Mouse (Mus musculus) megakaryocyte, embryonic 14.5 days (primary cell): Measurements from ENCODE around the gene Taf9b. TPM values are rescaled to one million over a fixed set of nuclear protein-coding genes. Genes with fewer than 3 reads are reported as not detected.
A peak's percentile ranks its signal among the peaks of the same experiment; 100 is the strongest.

Experiments used
- H3K27me3 ChIP-seq: replicated peaks from 2 replicates; pipeline ENCODE3; 2012; ENCODE audit warnings: inconsistent platforms
- H3K36me3 ChIP-seq: replicated peaks from 2 replicates; pipeline ENCODE3; 2012; ENCODE audit warnings: low read length, inconsistent platforms, mixed read lengths
- H3K4me1 ChIP-seq: 2 replicates; pipeline ENCODE4 v1.6.1; 2012; ENCODE audit warnings: inconsistent platforms
- H3K4me3 ChIP-seq: replicated peaks from 2 replicates; pipeline ENCODE3; 2012; ENCODE audit warnings: moderate library complexity, mild to moderate bottlenecking, inconsistent platforms
- H3K9me3 ChIP-seq: 2 replicates; pipeline ENCODE4 v1.6.1; 2012; ENCODE audit warnings: inconsistent platforms
- FLI1 ChIP-seq: IDR thresholded peaks from 2 replicates; pipeline ENCODE4 v1.6.1; 2012; ENCODE audit warnings: low read length, inconsistent platforms, mixed read lengths
- GATA1 ChIP-seq: IDR thresholded peaks from 3 replicates; pipeline ENCODE4 v1.6.1; 2012; ENCODE audit warnings: mixed read lengths, low read length, inconsistent platforms, borderline replicate concordance
- polyA plus RNA-seq: library from polyadenylated mRNA; stranded (reverse); fragments of >175 nt; gene quantifications from 2 replicates; pipeline ENCODE4 v1.2.3, GENCODE M21; 2012; ENCODE audit warnings: low replicate concordance; ENCODE audit not compliant: insufficient read depth

Gene Taf9b
- polyA plus RNA-seq, 1 experiment: 0.86 TPM

DNA sequence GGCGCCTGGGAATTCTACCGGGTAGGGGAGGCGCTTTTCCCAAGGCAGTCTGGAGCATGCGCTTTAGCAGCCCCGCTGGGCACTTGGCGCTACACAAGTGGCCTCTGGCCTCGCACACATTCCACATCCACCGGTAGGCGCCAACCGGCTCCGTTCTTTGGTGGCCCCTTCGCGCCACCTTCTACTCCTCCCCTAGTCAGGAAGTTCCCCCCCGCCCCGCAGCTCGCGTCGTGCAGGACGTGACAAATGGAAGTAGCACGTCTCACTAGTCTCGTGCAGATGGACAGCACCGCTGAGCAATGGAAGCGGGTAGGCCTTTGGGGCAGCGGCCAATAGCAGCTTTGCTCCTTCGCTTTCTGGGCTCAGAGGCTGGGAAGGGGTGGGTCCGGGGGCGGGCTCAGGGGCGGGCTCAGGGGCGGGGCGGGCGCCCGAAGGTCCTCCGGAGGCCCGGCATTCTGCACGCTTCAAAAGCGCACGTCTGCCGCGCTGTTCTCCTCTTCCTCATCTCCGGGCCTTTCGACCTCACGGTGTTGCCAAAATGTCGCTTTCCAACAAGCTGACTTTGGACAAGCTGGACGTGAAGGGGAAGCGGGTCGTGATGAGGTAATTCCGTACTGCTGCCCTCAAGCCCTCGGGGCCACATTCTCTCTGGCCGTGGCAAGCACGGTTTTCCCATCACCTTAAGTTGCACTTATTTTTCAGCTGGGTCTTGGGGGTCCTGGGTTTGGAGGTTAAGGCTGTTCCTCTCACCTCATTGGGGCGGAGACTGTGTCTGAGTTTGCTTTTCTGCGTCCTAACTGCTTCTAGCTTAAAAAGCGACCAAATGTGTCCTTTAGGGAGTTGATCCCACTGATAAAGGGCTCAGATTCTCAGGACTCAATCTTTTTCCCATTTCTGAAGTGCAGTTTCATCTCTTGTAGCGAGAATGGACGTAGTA is 34.0 kb downstream of the Taf9b start, which contains the start of gene Pgk1:
Pgk1 (plus strand) TSS at position 388 of the 937 bp plus-strand sequence.
- Histone ChIP-seq H3K27me3 (peaks cover 8% of the 10 kb centered on the region), H3K36me3 (peaks cover 10% of the 10 kb centered on the region), H3K4me1 (peaks cover 28% of the 10 kb centered on the region), H3K9me3 (no peaks in the 10 kb centered on the region), H3K4me3 (peak within 1 kb of the TSS; percentile 92)
- no peak for TF ChIP-seq GATA1
- TF ChIP-seq FLI1: no peak

- Histone ChIP-seq H3K36me3 (peaks cover 2% of the 10 kb centered on the region), H3K4me3 (no peak overlapping the region), H3K27me3 (peaks cover 8% of the 10 kb centered on the region), H3K9me3 (no peaks in the 10 kb centered on the region), H3K4me1 (peaks cover 23% of the 10 kb centered on the region)
- TF ChIP-seq FLI1 (no peak), GATA1 (no peak)
Measured at GRCm38 (mm10) chrX:106185706-106186105, 35.3 kb downstream of the Taf9b start.

DNA sequence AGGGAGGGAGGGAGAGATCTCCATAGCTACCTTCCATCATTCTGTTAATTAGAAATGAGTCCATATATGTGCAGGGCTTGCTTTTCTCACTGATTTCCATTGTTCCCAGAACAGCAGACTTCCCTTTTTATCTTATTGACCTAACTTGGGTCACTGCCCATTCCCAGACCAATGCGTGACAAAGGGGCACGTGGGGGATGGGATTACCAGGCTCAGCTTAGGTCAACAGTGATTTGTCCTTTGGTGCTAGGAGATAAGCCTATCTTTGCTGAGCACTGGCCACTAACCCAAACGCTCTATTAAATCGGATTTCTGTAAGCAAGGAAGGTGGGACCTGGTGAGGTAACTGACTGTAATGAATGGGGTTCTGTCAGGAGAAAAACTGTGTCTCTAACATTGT is 36.7 kb downstream of the Taf9b start:
- no peaks in the 10 kb centered on the region; the same call in 1 of the 2 replicates for H3K9me3 ChIP-seq
- H3K27me3 ChIP-seq: peaks cover 8% of the 10 kb centered on the region
- no peaks in the 10 kb centered on the region for H3K36me3 ChIP-seq
- TF ChIP-seq FLI1: no peak
- TF ChIP-seq GATA1: no peak
- H3K4me3 ChIP-seq: no peak overlapping the region
- peaks cover 17% of the 10 kb centered on the region for H3K4me1 ChIP-seq

- Histone ChIP-seq H3K36me3 (no peaks in the 10 kb centered on the region), H3K4me1 (0 out of 2 replicates have a peak, but pooled peaks cover 5% of the 10 kb centered on the region), H3K9me3 (peaks cover 2% of the 10 kb centered on the region; the same call in 1 of the 2 replicates), H3K27me3 (no peaks in the 10 kb centered on the region), H3K4me3 (no peak overlapping the region)
- TF ChIP-seq GATA1: no peak
- no peak for TF ChIP-seq FLI1
Measured at GRCm38 (mm10) chrX:106176331-106176730, 44.6 kb downstream of the Taf9b start.

DNA sequence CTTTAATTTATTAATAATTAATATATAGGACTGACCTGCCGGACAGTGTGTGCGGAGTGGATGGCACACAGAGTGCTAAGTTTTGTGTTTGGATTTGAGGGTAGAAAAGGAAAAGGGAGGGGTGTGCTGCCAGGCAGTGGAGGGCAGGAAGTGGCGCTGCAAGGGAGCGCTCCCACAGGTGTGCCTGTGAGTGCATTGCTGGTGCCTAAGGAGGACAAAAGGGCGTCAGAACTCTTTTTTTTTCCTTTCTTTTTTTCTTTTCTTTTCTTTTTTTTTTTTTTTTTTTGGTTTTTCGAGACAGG is 49.2 kb downstream of the Taf9b start:
- TF ChIP-seq FLI1: no peak
- no peak for TF ChIP-seq GATA1
- Histone ChIP-seq H3K4me1 (0 out of 2 replicates have a peak, but pooled peaks cover 12% of the 10 kb centered on the region), H3K27me3 (no peaks in the 10 kb centered on the region), H3K36me3 (no peaks in the 10 kb centered on the region), H3K9me3 (0 out of 2 replicates have a peak, but pooled peaks cover 2% of the 10 kb centered on the region), H3K4me3 (peak overlapping the region; percentile 84)

GRCm38 (mm10) chrX:106171106-106171852 is 49.7 kb downstream of the Taf9b start:
- no peaks in the 10 kb centered on the region for H3K27me3 ChIP-seq
- H3K4me3 ChIP-seq: peak overlapping the region; percentile 84
- H3K36me3 ChIP-seq: no peaks in the 10 kb centered on the region
- H3K4me1 ChIP-seq: 0 out of 2 replicates have a peak, but pooled peaks cover 12% of the 10 kb centered on the region
- 0 out of 2 replicates have a peak, but pooled peaks cover 2% of the 10 kb centered on the region for H3K9me3 ChIP-seq
- no peak for TF ChIP-seq GATA1
- TF ChIP-seq FLI1: no peak

DNA sequence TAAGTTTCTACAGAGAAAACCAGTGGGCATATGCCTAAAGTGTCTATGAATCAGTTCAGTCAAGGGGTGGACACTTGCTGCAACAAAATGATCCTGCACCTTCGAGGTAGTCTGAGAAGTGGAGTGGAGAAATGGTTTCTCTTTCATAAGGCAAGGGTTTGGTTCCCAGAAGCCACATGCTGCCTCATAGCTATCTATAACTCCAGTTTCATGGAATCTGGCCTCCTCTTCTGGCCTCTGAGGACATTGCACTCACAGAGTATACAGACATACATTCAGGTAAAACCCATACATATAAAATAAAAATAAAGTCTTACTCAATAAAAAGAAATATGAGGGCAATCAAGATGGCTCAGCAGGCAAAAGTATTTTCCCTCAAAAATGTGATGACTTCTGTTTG is 55.9 kb downstream of the Taf9b start:
- Histone ChIP-seq H3K4me1 (peaks cover 17% of the 10 kb centered on the region), H3K4me3 (peak overlapping the region; percentile 12), H3K36me3 (no peaks in the 10 kb centered on the region), H3K9me3 (no peaks in the 10 kb centered on the region), H3K27me3 (peaks cover 3% of the 10 kb centered on the region)
- TF ChIP-seq GATA1 (no peak), FLI1 (no peak)

- H3K36me3 ChIP-seq: no peaks in the 10 kb centered on the region
- TF ChIP-seq GATA1 (no peak), FLI1 (no peak)
- H3K4me1 ChIP-seq: peaks cover 21% of the 10 kb centered on the region
- H3K4me3 ChIP-seq: no peak overlapping the region
- no peaks in the 10 kb centered on the region for H3K9me3 ChIP-seq
- peaks cover 4% of the 10 kb centered on the region for H3K27me3 ChIP-seq
Measured at GRCm38 (mm10) chrX:106164555-106164954, 56.4 kb downstream of the Taf9b start.

DNA sequence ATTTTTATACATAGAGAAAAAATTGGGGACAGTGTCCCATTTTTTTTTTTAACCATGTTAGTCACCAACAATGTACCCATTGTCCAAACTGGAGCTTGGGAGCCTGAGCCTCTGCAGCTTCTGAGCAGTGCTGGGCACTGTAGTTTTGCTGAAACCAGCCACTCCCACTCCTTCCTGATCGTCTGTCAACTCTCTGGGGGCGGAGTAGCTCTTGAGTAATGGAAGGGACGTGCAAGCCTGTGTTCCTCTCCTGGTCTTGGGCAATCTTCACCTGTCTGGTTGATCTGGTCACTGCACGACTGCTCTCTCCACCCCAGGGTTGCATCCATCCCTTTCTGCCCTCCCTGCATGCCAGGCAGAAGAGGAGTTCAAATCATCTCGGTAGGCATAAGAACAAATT is 57.0 kb downstream of the Taf9b start:
- peaks cover 4% of the 10 kb centered on the region for H3K27me3 ChIP-seq
- no peaks in the 10 kb centered on the region for H3K36me3 ChIP-seq
- TF ChIP-seq GATA1 (no peak), FLI1 (no peak)
- H3K4me3 ChIP-seq: peak overlapping the region; percentile 87
- H3K4me1 ChIP-seq: peaks cover 21% of the 10 kb centered on the region
- no peaks in the 10 kb centered on the region for H3K9me3 ChIP-seq

Other genes starting within 250 kb of the Taf9b start
- gene Magt1, start 209.3 kb downstream of the Taf9b start, polyA plus RNA-seq: 7.8 TPM in 1 of 2 replicates, not detected in the other
- 5.5 and 18.9 TPM in 2 replicates for gene Cox7b, start 205.5 kb downstream of the Taf9b start, polyA plus RNA-seq
- 0.06 TPM in 1 of 2 replicates, not detected in the other for gene Atp7a, start 193.9 kb downstream of the Taf9b start, polyA plus RNA-seq
- gene Tlr13, start 78.0 kb downstream of the Taf9b start, polyA plus RNA-seq: 0.41 TPM in 1 of 2 replicates, not detected in the other
- gene Pgk1, start 34.1 kb downstream of the Taf9b start, polyA plus RNA-seq: 16.2 and 62.6 TPM in 2 replicates
- not detected in 2 replicates for gene Fnd3c2, start 34.2 kb upstream of the Taf9b start, polyA plus RNA-seq